Mouse (Mus musculus) heart, adult 2 months (tissue): ENCODE results near the gene Krtap10-10.

Source experiments
- CTCF ChIP-seq: fragments of 200-600 bp; IDR thresholded peaks from 2 replicates; pipeline ENCODE4 v1.8.1; 2022; ENCODE audit warnings: antibody characterized with exemption, mild to moderate bottlenecking, moderate library complexity
- EP300 ChIP-seq: fragments of 200-500 bp; IDR thresholded peaks from 2 replicates; pipeline ENCODE4 v1.6.1; 2011; ENCODE audit warnings: low read depth, low read length, control low read depth; ENCODE audit not compliant: insufficient read depth
- POLR2A ChIP-seq: fragments of 200-500 bp; IDR thresholded peaks from 2 replicates; pipeline ENCODE4 v1.6.1; 2011; ENCODE audit warnings: mild to moderate bottlenecking, low read depth, low read length, control low read depth; ENCODE audit not compliant: insufficient read depth

DNA sequence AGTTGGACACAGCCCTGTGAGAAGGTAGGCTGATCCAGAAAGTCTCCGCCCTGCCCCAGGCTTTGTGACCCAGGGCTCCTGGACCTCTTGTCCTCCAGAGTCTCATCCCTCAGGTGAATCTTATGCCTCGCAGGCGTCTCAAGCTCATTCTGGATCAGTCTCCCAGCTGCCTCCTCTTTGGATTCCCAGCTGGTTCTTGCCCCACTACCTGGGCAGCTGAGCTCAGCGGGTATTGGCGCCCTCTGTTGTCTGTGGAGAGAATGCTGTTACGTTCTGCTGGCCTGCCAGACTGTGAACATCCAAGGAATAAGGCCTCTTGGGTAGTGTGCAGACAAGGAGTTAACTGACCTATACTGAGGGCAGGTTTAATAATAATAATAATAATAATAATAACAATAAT lies 43.2 kb downstream of the Krtap10-10 start:
- TF ChIP-seq CTCF = peak; percentile 73
- TF ChIP-seq EP300 = no peak
- no peak for TF ChIP-seq POLR2A
